Mouse (Mus musculus) lung, adult 2 months (tissue): ENCODE measurements at regions not wholly inside any gene's neighbourhood (a gene's known extent, or its start where the extent isn't known, plus 50 kb on each side); places are given as distances from the start of the nearest gene placed in this dataset.
A peak's percentile ranks its signal among the peaks of the same experiment; 100 is the strongest.
"Not testable (repeated sequence)": the region's sequence is repeated elsewhere in the genome, so short reads cannot be mapped to it uniquely, and the experiment has no call there.

Experiments
- DNase-seq: peaks from one replicate; pipeline ENCODE4 v3.0.0; 2022
- H3K4me1 ChIP-seq: fragments of 200-500 bp; 2 replicates; pipeline ENCODE4 v1.6.1; 2011; ENCODE audit warnings: low read length; ENCODE audit not compliant: control insufficient read depth, insufficient read depth
- H3K4me3 ChIP-seq: fragments of 200-500 bp; replicated peaks from 2 replicates; pipeline ENCODE3; 2011; ENCODE audit warnings: low read depth, mild to moderate bottlenecking, control low read depth, low read length; ENCODE audit errors: extremely low read depth
- CTCF ChIP-seq: fragments of 200-500 bp; IDR thresholded peaks from 2 replicates; pipeline ENCODE4 v1.5.1; 2011; ENCODE audit warnings: mild to moderate bottlenecking, low read length, control low read depth; ENCODE audit not compliant: insufficient read depth
- POLR2A ChIP-seq: fragments of 200-500 bp; IDR thresholded peaks from 2 replicates; pipeline ENCODE4 v1.6.1; 2011; ENCODE audit warnings: low read depth, mild to moderate bottlenecking, control low read depth, low read length, borderline replicate concordance; ENCODE audit errors: extremely low read depth
- WGBS: fragments of 180-500 bp; shearing (Covaris S2); methylation state at CpG from one replicate; pipeline ENCODE4 v1.1.7; 2018; 5-methylcytosine and 5-hydroxymethylcytosine counted together

DNA sequence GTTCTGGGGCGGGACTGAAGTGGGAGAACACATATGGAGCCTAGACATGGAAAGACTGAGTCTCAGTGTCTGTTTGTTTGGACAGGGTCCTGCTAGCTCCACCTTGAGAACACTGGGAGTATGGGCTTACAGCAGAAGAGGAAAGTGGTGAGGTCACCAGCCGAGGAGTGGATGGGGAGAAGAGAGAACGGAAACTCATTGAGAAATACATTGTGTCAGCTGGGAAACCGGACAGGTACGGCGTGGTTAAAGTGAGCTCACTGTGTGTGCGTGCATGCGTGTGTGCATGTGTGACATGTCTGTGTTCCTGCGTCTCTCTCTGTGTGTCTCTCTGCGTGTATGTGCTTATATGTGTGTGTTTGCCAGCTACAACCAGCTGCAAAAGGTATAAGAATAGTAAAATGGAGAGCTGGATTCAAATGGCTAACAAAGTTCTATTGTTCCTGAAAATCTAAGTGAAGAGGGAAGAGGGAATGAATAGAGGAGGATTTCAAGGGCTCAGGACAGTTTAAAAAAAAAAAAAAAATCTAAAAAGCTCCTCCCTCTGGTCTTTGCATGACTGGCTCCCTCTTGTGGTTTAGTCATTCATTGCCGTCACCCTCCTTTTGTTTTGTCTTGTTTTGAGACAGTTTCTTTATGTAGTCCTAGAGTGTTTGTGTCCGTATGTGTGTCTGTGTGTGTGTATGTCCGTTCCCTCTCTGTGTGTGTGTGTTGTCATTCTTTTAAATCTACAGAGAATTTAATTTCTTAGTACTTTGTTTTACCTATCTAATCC, 52.0 kb upstream of the Ak4 start:
- Histone ChIP-seq H3K4me3 (no peak overlapping the region), H3K4me1 (no peaks in the 10 kb centered on the region)
- WGBS, result 48% methylated on average over 13 of the region's 13 CpGs
- TF ChIP-seq CTCF, result peak; percentile 38; the same call in 1 of the 2 replicates
- TF ChIP-seq POLR2A, result no peak
- DNase-seq, result no peak

DNA sequence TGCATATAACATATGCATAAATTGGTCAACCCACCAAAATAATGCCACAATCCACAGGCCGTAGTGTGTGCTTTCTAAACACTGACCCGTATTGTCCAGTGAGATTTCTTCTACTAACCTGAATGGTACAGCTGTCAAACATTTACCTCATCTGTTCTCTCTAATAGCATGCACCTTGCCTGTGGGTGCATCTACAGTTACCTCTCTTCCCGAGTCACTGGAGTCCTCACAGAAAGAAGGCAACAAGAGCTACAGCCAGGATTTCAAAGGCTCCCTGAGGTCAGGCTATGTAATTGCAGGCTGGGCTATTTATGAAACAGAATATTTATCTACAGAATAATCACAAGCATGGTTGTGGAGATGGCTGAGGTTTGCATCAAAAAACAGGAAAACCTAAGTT, 53.8 kb upstream of the Ak4 start:
- 81% methylated on average over 3 of the region's 3 CpGs for WGBS
- no peaks in the 10 kb centered on the region for H3K4me1 ChIP-seq
- no peak overlapping the region for H3K4me3 ChIP-seq
- DNase-seq, result no peak
- TF ChIP-seq POLR2A (no peak), CTCF (no peak)

DNA sequence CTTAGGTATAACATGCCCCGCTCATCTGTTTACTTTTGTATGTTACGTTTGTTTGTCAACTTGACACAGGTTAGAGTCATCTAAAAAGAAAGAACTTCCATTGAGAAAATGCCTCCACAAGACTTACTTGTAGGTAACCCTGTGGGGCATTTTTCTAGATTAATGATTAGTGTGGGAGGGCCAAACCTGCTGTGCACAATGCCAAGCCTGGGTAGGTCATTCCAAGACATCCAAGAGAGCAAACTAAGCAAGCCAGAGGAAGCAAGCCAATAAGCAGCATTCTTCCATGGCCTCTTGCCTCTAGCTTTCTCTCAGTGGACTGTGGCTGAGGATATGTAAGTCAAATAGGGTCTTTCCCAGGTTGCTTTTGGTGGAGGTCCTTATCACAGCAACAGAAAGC, 54.4 kb upstream of the Ak4 start:
- no peak for TF ChIP-seq POLR2A
- no peak for TF ChIP-seq CTCF
- WGBS, result 77% methylated on average over 2 of the region's 2 CpGs
- Histone ChIP-seq H3K4me1 (no peaks in the 10 kb centered on the region), H3K4me3 (no peak overlapping the region)
- no peak for DNase-seq

DNA sequence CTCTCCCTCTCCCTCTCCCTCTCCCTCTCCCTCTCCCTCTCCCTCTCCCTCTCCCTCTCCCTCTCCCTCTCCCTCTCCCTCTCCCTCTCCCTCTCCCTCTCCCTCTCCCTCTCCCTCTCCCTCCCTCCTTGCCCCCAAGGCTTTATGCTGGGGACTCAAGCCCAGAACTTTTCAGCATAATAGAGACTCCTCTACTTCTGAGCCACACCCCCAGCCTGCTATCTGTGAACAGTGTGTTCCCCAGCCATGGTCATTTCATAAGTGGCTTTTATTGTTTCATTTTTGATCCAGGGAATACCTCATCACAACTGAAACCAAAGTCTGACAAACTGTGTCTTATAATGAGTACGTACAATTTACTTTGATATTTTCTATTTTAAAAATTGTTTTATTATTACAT, 55.8 kb upstream of the Ak4 start:
- not testable (repeated sequence) for DNase-seq, H3K4me1 ChIP-seq, H3K4me3 ChIP-seq
- WGBS, result 90% methylated on average over 1 of the region's 1 CpGs

DNA sequence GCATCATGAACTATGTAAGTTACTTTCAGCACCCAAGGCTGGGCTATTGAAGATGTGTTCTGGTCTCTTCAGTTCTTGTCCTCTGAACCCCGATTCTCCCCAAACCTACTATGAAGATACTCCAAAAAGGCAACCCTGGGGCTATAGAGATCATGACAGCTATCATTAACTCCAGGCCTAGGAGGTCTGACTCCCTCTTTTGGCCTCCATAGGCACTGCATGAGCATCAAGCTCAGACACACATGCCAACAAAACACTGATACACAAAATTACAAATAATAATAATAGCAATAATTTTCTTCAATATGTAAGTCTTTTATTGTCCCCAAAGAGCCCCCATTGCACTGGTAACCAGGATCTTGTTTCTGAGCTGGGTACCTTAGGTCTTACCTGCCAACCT, 57.3 kb upstream of the Ak4 start:
- H3K4me3 ChIP-seq, result no peak overlapping the region
- WGBS, result 92% methylated on average over 1 of the region's 1 CpGs
- TF ChIP-seq CTCF, result 0 out of 2 replicates have a peak, but pooled peaks have one; percentile 21
- no peak for TF ChIP-seq POLR2A
- no peak for DNase-seq
- peaks cover 5% of the 10 kb centered on the region; the same call in 1 of the 2 replicates for H3K4me1 ChIP-seq

DNA sequence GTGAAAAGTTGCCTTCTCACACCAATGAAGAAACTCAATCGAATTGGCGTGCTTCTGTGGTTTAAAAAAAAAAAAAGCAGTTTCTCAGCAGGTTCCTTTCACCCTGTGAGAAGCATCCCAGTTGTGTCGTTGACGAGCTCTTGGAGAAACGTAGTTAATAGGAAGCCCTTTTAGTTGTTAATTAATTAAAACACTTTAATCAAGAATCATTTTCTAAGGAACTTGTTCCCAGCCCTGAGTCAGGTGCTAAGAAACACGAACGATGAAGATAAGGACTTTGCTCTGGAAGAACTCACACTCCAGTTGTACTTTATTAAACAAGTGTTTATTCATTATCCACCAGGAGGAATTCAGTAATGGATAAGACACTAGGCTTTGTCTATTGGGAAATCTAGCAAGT, 58.8 kb upstream of the Ak4 start:
- 77% methylated on average over 7 of the region's 7 CpGs for WGBS
- no peak for TF ChIP-seq CTCF
- TF ChIP-seq POLR2A, result no peak

DNA sequence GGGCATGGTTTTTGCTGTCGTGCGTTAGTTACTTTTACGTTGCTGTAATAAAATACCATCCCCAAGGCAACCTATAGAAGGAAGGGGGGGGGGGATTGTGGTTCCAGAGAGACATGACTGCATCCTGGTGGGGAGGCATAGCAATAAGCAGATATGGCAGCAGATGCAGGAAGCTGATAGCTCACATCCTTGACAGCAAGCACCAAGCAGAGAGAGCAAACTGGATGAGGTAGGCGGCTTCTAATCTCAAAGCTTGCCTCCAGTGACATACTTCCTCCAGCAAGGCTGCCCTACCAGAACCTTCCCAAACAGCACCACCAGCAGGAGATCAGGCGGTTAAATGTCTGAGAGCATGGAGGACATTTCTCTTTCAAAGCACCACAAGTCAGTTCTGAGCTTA, 60.0 kb upstream of the Ak4 start:
- WGBS, result 90% methylated on average over 5 of the region's 5 CpGs
- no peak for TF ChIP-seq POLR2A
- no peak for TF ChIP-seq CTCF
- H3K4me3 ChIP-seq, result no peak overlapping the region
- peaks cover 5% of the 10 kb centered on the region; the same call in 1 of the 2 replicates for H3K4me1 ChIP-seq
- no peak for DNase-seq

More for the DNA sequence above, 58.8 kb upstream of the Ak4 start:
- Histone ChIP-seq H3K4me1 (peaks cover 5% of the 10 kb centered on the region; the same call in 1 of the 2 replicates), H3K4me3 (no peak overlapping the region)
- DNase-seq, result no peak

DNA sequence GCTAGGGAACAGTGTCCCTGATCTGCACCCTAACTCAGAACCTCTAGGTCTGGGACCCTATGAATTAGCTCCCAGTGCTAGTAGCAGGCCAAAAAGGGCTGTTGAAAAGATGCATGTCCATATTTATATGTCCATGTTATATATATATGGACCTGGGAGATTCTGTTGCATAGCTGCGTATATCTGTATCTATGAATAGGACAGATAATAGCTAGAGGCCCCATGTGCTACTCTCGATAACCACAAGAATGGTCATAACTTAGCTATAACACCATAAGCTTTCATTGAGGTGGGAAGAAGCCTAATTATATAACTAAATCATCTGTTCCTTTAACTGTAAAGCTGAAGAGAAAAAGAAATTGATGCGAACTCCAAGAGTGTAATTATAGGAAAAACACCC, 60.6 kb upstream of the Ak4 start:
- peaks cover 5% of the 10 kb centered on the region; the same call in 1 of the 2 replicates for H3K4me1 ChIP-seq
- no peak for DNase-seq
- no peak for TF ChIP-seq CTCF
- no peak for TF ChIP-seq POLR2A
- no peak overlapping the region for H3K4me3 ChIP-seq
- WGBS, result 95% methylated on average over 3 of the region's 3 CpGs

DNA sequence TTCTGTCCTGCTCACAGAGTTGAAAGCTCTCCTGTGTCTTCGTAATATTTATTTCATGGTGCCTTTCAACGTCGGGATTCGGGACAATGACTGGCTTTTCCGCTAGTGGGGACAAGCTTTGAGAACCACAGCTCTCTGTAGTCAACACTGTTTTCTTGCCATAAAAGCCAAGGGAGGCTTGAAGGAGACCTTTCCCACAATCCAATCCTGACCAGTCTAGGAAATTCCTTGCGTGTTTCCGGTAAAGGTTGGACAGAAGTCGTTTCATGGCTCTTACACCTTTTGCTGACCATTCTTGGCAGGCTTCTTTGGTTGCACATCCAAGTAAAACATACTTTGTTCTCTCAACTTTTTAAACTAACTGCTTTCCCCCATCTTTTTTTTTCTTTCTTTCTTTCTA, 61.2 kb upstream of the Ak4 start:
- TF ChIP-seq CTCF, result no peak
- TF ChIP-seq POLR2A, result no peak
- no peak for DNase-seq
- peaks cover 5% of the 10 kb centered on the region; the same call in 1 of the 2 replicates for H3K4me1 ChIP-seq
- 35% methylated on average over 8 of the region's 8 CpGs for WGBS
- peak overlapping the region; percentile 84 for H3K4me3 ChIP-seq
